Mouse (Mus musculus) liver, embryonic 14.5 days (tissue): Measurements from ENCODE around the gene Nt5c2. TPM values are rescaled to one million over a fixed set of nuclear protein-coding genes. Genes with fewer than 3 reads are reported as not detected.

Experiments used
- ATAC-seq: fragments of 200-750 bp; cut with Nextera tagmentation; 2 replicates; pipeline ENCODE4 v1.8.0; 2017; ENCODE audit warnings: moderate number of reproducible peaks, mild to moderate bottlenecking, moderate library complexity; ENCODE audit not compliant: insufficient read depth
- DNase-seq, 3 experiments: peaks; one replicate each; pipeline ENCODE4 v3.0.0-alpha.2; 2012 to 2013; ENCODE audit warnings: low read depth in 3 of 3, low spot score in 3 of 3
- H3K27ac ChIP-seq: fragments of 300-500 bp; sonication (generic); 2 replicates; pipeline ENCODE4 v1.5.1; 2014; ENCODE audit warnings: moderate library complexity, mild to moderate bottlenecking, control low read depth, inconsistent platforms
- H3K27me3 ChIP-seq: fragments of 300-500 bp; sonication (generic); 2 replicates; pipeline ENCODE4 v1.6.1; 2014; ENCODE audit warnings: mild to moderate bottlenecking, low read length, moderate library complexity; ENCODE audit not compliant: control insufficient read depth, insufficient read depth
- H3K36me3 ChIP-seq: fragments of 300-500 bp; sonication (generic); replicated peaks from 2 replicates; pipeline ENCODE4 v1.6.1; 2014; ENCODE audit warnings: low read depth; ENCODE audit not compliant: control insufficient read depth, insufficient read depth
- H3K4me1 ChIP-seq, 2 experiments: fragments of 200-500 bp in 1 of 2; fragments of 300-500 bp in 1 of 2; sonication (generic) in 1 of 2; replicated peaks; 2 replicates each; pipeline ENCODE4 v1.6.1; 2012 to 2014; ENCODE audit warnings: antibody characterized with exemption in 1 of 2, inconsistent platforms in 1 of 2, low read length in 1 of 2; ENCODE audit not compliant: control insufficient read depth in 2 of 2, insufficient read depth in 2 of 2
- H3K4me2 ChIP-seq: fragments of 300-500 bp; sonication (generic); 2 replicates; pipeline ENCODE4 v1.6.1; 2014; ENCODE audit warnings: low read depth, mild to moderate bottlenecking, control low read depth, moderate library complexity
- H3K4me3 ChIP-seq, 2 experiments: fragments of 200-500 bp in 1 of 2; fragments of 300-500 bp in 1 of 2; sonication (generic) in 1 of 2; 2 replicates each; pipeline ENCODE4 v1.5.1; 2012 to 2014; ENCODE audit warnings: low read depth in 2 of 2, low read length in 2 of 2, mild to moderate bottlenecking in 2 of 2, control low read depth in 1 of 2, inconsistent platforms in 1 of 2, moderate library complexity in 1 of 2; ENCODE audit not compliant: insufficient read depth in 1 of 2
- H3K9ac ChIP-seq: fragments of 300-500 bp; sonication (generic); replicated peaks from 2 replicates; pipeline ENCODE4 v1.6.1; 2014; ENCODE audit warnings: mild to moderate bottlenecking, control low read depth, moderate library complexity
- H3K9me3 ChIP-seq: fragments of 300-500 bp; sonication (generic); 2 replicates; pipeline ENCODE4 v1.6.1; 2016; ENCODE audit warnings: low read length, mixed read lengths; ENCODE audit not compliant: control insufficient read depth
- CTCF ChIP-seq: IDR thresholded peaks from 2 replicates; pipeline ENCODE4 v1.5.1; 2016; ENCODE audit warnings: antibody characterized with exemption, low read depth, control low read depth
- EP300 ChIP-seq: IDR thresholded peaks from 2 replicates; pipeline ENCODE4 v1.6.1; 2016; ENCODE audit warnings: antibody characterized with exemption, low read depth
- WGBS: fragments of 180-500 bp; shearing (Covaris S2); extraction: QIAGEN DNeasy Blood & Tissue Kit; methylation state at CpG from one replicate; pipeline ENCODE4 v1.1.7; 2014; ENCODE audit not compliant: insufficient replicate concordance; 5-methylcytosine and 5-hydroxymethylcytosine counted together
- polyA plus RNA-seq, 2 experiments: library from polyadenylated mRNA; depleted of rRNA in 1 of 2; stranded (reverse) in 1 of 2; unstranded in 1 of 2; fragments of >200 nt; fragmentation: Nextera tagmentation in 1 of 2; extraction: Ambion mirVana in 1 of 2; gene quantifications; 2 replicates each; pipeline versions ENCODE4 v1.2.1 to v1.2.3; 2012 to 2014

Gene Nt5c2
- polyA plus RNA-seq, 2 experiments = 14.9 to 45.0 TPM

DNA sequence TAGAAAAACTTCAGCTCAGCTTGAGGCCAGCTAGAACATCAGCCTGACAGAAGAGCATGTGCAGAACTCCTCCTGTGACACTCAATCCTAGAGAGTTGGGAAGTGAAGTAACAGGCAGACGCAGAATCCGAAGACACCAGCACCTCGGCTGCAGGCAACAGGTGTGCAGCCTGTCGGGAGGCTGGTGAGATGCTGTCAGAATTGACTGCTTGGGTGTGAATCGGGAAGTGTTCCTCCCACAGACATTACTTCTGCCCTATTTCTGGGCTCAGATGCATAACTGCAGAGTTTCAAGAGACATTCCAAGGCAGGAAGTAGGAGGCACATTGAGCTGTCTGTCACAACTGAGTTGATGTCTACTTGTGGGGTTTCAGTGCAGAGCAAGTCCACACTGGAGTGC, 180.7 kb downstream of the Nt5c2 start:
- Histone ChIP-seq H3K27ac (no peak overlapping the region), H3K27me3 (no peaks in the 10 kb centered on the region), H3K36me3 (no peaks in the 10 kb centered on the region), H3K4me3 (no peak overlapping the region), H3K4me2 (no peak overlapping the region), H3K4me1 (peaks cover 0 to 2% of the 10 kb centered on the region in 2 experiments; a peak in 1 of 4 replicates), H3K9me3 (no peaks in the 10 kb centered on the region), H3K9ac (no peak overlapping the region)
- 81% methylated on average over 5 of the region's 5 CpGs for WGBS
- DNase-seq = no peak
- no peak for ATAC-seq
- TF ChIP-seq CTCF (no peak), EP300 (no peak)

Other genes with a start within 250 kb of the Nt5c2 start
- gene Ina, start 455 bp downstream of the Nt5c2 start, polyA plus RNA-seq (2012; rRNA removed) = 0.02 and 0.36 TPM in 2 replicates
- gene Ina, start 455 bp downstream of the Nt5c2 start, polyA plus RNA-seq (2014; fragmentation: Nextera tagmentation; extraction: Ambion mirVana) = 0.09 TPM in 1 of 2 replicates, not detected in the other
- gene Pcgf6, start 35.8 kb upstream of the Nt5c2 start, polyA plus RNA-seq (2012; rRNA removed) = 6.2 and 10.4 TPM in 2 replicates
- 7.5 and 9.8 TPM in 2 replicates for gene Pcgf6, start 35.8 kb upstream of the Nt5c2 start, polyA plus RNA-seq (2014; fragmentation: Nextera tagmentation; extraction: Ambion mirVana)
- gene Taf5, start 52.6 kb upstream of the Nt5c2 start, polyA plus RNA-seq (2012; rRNA removed) = 3.1 and 4.7 TPM in 2 replicates
- gene Taf5, start 52.6 kb upstream of the Nt5c2 start, polyA plus RNA-seq (2014; fragmentation: Nextera tagmentation; extraction: Ambion mirVana) = 5.3 and 6.0 TPM in 2 replicates
- gene Usmg5, start 75.5 kb upstream of the Nt5c2 start, polyA plus RNA-seq (2012; rRNA removed) = 351 and 427 TPM in 2 replicates
- gene Usmg5, start 75.5 kb upstream of the Nt5c2 start, polyA plus RNA-seq (2014; fragmentation: Nextera tagmentation; extraction: Ambion mirVana) = 916 and 969 TPM in 2 replicates
- gene Pdcd11, start 75.6 kb upstream of the Nt5c2 start, polyA plus RNA-seq (2012; rRNA removed) = 5.2 and 8.0 TPM in 2 replicates
- gene Pdcd11, start 75.6 kb upstream of the Nt5c2 start, polyA plus RNA-seq (2014; fragmentation: Nextera tagmentation; extraction: Ambion mirVana) = 3.5 and 4.5 TPM in 2 replicates
- gene Calhm2, start 123.1 kb upstream of the Nt5c2 start, polyA plus RNA-seq (2012; rRNA removed) = 1.4 and 1.5 TPM in 2 replicates
- gene Calhm2, start 123.1 kb upstream of the Nt5c2 start, polyA plus RNA-seq (2014; fragmentation: Nextera tagmentation; extraction: Ambion mirVana) = 0.29 and 0.48 TPM in 2 replicates
- not detected in 2 replicates for gene Calhm1, start 129.1 kb upstream of the Nt5c2 start, polyA plus RNA-seq (2012; rRNA removed)
- gene Calhm1, start 129.1 kb upstream of the Nt5c2 start, polyA plus RNA-seq (2014; fragmentation: Nextera tagmentation; extraction: Ambion mirVana) = not detected in 2 replicates
- gene Calhm3, start 142.6 kb upstream of the Nt5c2 start, polyA plus RNA-seq (2012; rRNA removed) = not detected in 2 replicates
- gene Calhm3, start 142.6 kb upstream of the Nt5c2 start, polyA plus RNA-seq (2014; fragmentation: Nextera tagmentation; extraction: Ambion mirVana) = not detected in 2 replicates
- gene Neurl1a, start 163.7 kb upstream of the Nt5c2 start, polyA plus RNA-seq (2012; rRNA removed) = 0.70 and 0.79 TPM in 2 replicates
- gene Neurl1a, start 163.7 kb upstream of the Nt5c2 start, polyA plus RNA-seq (2014; fragmentation: Nextera tagmentation; extraction: Ambion mirVana) = 0.53 and 0.82 TPM in 2 replicates